In the genomic region with DNA sequence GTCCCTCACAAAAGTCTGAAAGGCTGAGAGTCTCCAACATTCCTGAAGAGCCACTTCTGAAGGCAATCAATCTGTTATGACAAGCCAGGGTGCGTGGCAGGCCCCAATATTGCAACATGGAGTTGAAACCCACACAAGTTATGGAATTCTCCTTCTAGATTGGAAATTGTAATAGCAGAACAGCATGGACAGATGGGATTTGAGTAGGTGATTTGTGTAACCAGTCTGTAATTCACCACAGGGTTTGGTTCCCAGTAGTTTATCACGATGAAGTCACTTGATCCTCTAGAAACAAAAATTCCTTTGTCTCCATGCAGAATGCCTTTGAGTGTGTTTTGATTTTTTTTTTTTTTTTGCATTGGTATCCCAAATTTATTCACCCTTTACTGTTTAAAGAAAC, we compare ENCODE assay signal across 14 mouse cellular contexts.
"Had no signal": no experiment of that assay in that cellular context is flagged by ENCODE, and none has a peak within 500 bp of the region (broad histone marks: within the 10 kb centered on the region; RNA-seq: fewer than 3 reads in every experiment).

No protein-coding gene starts in this region.

- H3K36me3 ChIP-seq: intestine, embryonic 15.5 days; kidney, embryonic 15.5 days; limb, embryonic 15.5 days; liver, embryonic 12.5 days; midbrain, embryonic 12.5 days had no signal

- H3K27ac ChIP-seq: intestine, embryonic 15.5 days; kidney, embryonic 15.5 days; limb, embryonic 15.5 days; liver, embryonic 12.5 days; midbrain, embryonic 12.5 days had no signal

- H3K4me2 ChIP-seq: intestine, embryonic 15.5 days; kidney, embryonic 15.5 days; limb, embryonic 15.5 days; liver, embryonic 12.5 days; lung, embryonic 14.5 days; midbrain, embryonic 12.5 days had no signal

- H3K4me3 ChIP-seq: intestine, embryonic 15.5 days; kidney, embryonic 15.5 days; limb, embryonic 15.5 days; liver, embryonic 12.5 days; midbrain, embryonic 12.5 days had no signal

- H3K9ac ChIP-seq: intestine, embryonic 15.5 days; kidney, embryonic 15.5 days; limb, embryonic 15.5 days; liver, embryonic 12.5 days; lung, embryonic 14.5 days; midbrain, embryonic 12.5 days had no signal

- DNase-seq: kidney, adult 18-20 months; kidney, postnatal 14 days; left cerebral cortex, postnatal 4 days; lung, embryonic 14.5 days; lung, postnatal 14 days; right cerebral cortex, adult 18-20 months; right cerebral cortex, postnatal 25 days; thymus, postnatal 14 days had no signal

- H3K9me3 ChIP-seq: intestine, embryonic 15.5 days; kidney, embryonic 15.5 days; limb, embryonic 15.5 days; liver, embryonic 12.5 days; midbrain, embryonic 12.5 days had no signal

- H3K27me3 ChIP-seq: intestine, embryonic 15.5 days; kidney, embryonic 15.5 days; limb, embryonic 15.5 days; liver, embryonic 12.5 days; midbrain, embryonic 12.5 days had no signal

- ATAC-seq: intestine, embryonic 15.5 days; liver, embryonic 12.5 days; midbrain, embryonic 16.5 days had no signal

- H3K4me1 ChIP-seq: liver, embryonic 12.5 days had no signal
